Mouse (Mus musculus) embryo, embryonic 11 days (tissue): ENCODE measurements at regions not wholly inside any gene's neighbourhood (a gene's known extent, or its start where the extent isn't known, plus 50 kb on each side); places are given as distances from the start of the nearest gene placed in this dataset.

Experiments
- DNase-seq: peaks from one replicate; pipeline ENCODE4 v3.0.0-alpha.2; 2015

DNA sequence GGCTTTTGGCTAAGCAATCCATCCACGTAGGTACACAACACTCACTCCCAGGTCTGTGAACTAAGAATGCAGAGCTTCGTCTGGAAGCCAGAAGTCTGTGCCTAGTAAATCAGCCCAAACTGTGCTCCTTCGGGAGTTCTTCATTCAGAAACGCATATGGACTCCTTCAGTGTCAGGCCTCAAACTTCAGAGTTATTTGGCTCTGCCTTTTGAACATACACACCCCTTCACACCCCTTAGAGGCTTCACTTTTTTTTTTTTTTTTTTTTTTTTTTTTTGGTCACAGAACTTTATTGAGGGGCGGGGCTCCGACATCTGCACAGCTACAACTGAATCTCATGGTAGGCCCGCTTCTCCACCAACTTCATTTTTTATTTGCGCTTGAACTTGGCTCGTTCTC lies 120.1 kb upstream of the Gm37988 start:
- no peak for DNase-seq

- peak; percentile 37 for DNase-seq
These were observed 118.6 kb upstream of the Gm37988 start for GRCm38 (mm10) chr1:4689096-4689495.

DNA sequence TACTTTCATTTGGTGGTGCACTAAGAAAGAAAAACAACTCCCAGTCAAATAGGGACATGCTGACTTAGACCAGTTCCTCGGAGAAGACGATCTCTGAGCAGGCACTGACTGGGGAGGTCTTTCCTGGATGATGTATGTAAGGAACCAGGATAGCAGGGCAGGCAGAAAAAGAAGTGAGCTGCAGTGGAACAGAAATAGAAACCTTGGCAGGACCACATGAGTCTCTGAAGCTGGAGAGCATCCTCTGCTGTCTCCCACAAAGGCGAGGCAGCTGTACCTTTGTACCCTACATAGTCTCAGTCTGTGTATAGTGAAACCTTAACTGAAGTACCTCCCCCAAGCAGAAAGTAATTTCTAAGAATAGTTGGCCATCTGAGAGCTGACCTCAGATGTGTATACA lies 104.4 kb upstream of the Gm37988 start:
- no peak for DNase-seq

- no peak for DNase-seq
These were observed 101.5 kb upstream of the Gm37988 start for GRCm38 (mm10) chr1:4706171-4706570.

DNA sequence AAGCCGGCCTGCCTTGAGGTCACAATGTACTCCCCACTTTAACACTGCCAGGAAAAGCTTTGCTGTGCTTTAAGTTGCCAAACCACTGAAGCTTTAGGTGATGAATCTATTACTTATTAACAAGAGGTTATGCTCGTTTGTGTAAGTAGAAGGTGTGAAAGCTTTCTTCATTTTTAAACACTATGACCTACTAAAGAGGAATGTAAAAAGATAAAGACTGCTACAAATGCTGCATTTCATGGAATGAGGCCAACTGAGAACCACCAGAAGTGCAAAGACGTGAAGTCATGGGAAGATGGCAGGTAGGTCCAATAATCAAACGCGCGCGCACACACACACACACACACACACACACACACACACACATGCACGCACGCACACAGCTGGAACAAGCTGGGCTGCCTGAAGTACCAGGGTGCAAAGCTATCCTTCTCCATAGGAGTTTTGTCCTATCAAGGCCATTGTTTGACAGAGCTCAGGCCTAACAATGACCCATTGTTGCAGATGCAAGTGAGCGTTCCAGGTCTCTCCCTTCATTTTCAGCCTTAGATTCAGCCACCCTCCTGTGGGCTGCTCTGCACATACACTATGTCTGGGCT lies 85.3 kb upstream of the Gm37988 start:
- DNase-seq: no peak
